Comparison of ENCODE assay signal across 8 mouse cellular contexts in the genomic region with DNA sequence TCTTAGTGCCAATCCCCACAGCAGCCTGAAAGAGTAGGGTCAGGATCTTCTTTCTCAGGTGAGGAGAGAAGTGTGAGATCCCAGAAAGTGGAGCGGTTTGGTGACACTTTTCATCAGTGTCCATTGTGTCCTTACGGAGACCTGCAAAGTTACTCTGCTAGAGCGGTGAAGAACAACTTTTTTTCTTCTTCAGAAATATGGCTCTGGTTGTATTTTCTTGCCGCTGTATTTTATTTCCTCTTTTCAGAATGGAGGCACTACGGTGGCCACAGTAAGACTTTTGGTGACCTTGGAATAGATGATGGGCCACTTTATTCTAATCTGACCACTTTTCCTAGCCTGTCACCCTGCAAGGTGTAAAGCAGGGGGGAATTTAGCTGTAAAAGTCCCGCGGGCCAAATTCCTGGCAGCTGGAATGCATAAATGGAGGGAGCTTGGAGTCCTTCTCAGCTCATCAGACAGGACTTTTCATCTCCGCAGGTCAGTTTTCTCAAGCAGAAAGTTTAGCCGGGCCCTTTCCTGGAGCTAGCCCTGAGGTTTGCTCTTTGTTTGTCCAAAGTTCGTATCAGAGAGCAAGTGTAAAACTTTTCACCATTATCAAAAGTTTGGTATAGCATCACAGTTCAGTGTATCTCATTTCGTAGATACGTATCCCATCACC. TPM values are rescaled to one million over a fixed set of nuclear protein-coding genes. Genes with fewer than 3 reads are reported as not detected.
A peak's percentile ranks its signal among the peaks of the same experiment; 100 is the strongest.
DNase-seq lines count a peak whose midpoint lies in the region; ATAC-seq and TF ChIP-seq lines count a peak whose summit lies in the region.

No protein-coding gene starts in this region.

- H3K36me3 ChIP-seq in lung, embryonic 15.5 days: no peaks in the 10 kb centered on the region
- no peaks in the 10 kb centered on the region for H3K36me3 ChIP-seq in forebrain, postnatal 0 days (ENCODE audit: insufficient read depth)
- H3K36me3 ChIP-seq in limb, embryonic 10.5 days: no peaks in the 10 kb centered on the region
- H3K36me3 ChIP-seq in stomach, embryonic 14.5 days (ENCODE audit: control insufficient read depth, insufficient read depth, low read length): no peaks in the 10 kb centered on the region

- H3K27me3 ChIP-seq in lung, embryonic 15.5 days: no peaks in the 10 kb centered on the region
- no peaks in the 10 kb centered on the region for H3K27me3 ChIP-seq in forebrain, postnatal 0 days (ENCODE audit: insufficient read depth, low read length)
- 0 out of 2 replicates have a peak, but pooled peaks cover 4% of the 10 kb centered on the region for H3K27me3 ChIP-seq in limb, embryonic 10.5 days (ENCODE audit: low read depth, poor library complexity, severe bottlenecking)
- no peaks in the 10 kb centered on the region for H3K27me3 ChIP-seq in stomach, embryonic 14.5 days (ENCODE audit: control insufficient read depth, insufficient read depth, low read length)

- DNase-seq in lung, postnatal 10 days: no peak
- no peak for DNase-seq in forebrain, postnatal 0 days
- DNase-seq in limb, embryonic 10.5 days (ENCODE audit: low spot score): no peak
- no peak for DNase-seq in adrenal gland, postnatal 14 days
- no peak for DNase-seq in adrenal gland, postnatal 25 days

- ATAC-seq in lung, embryonic 15.5 days (ENCODE audit: borderline replicate concordance, extremely low read depth, low FRiP score, low TSS enrichment): no peak
- no peak for ATAC-seq in forebrain, postnatal 0 days
- ATAC-seq in stomach, embryonic 14.5 days (ENCODE audit: insufficient number of reproducible peaks, insufficient read depth, low FRiP score, low read depth): no peak
- no peak for ATAC-seq in frontal cortex, adult (ENCODE audit: low TSS enrichment)

- 74% methylated on average over 12 of the region's 12 CpGs for whole genome bisulfite sequencing in lung, embryonic 15.5 days
- 85% methylated on average over 12 of the region's 12 CpGs for WGBS in forebrain, postnatal 0 days
- 73% methylated on average over 12 of the region's 12 CpGs for WGBS in limb, embryonic 10.5 days
- 77% methylated on average over 12 of the region's 12 CpGs for WGBS in stomach, embryonic 14.5 days

- peak overlapping the region; percentile 85; the same call in 1 of the 2 replicates for H3K4me3 ChIP-seq in lung, embryonic 15.5 days
- peak overlapping the region; percentile 87 for H3K4me3 ChIP-seq in forebrain, postnatal 0 days (ENCODE audit: low read depth, low read length)
- H3K4me3 ChIP-seq in limb, embryonic 10.5 days: peak overlapping the region; percentile 92; the same call in 1 of the 2 replicates
- peak overlapping the region; percentile 75; the same call in 1 of the 2 replicates for H3K4me3 ChIP-seq in stomach, embryonic 14.5 days (ENCODE audit: low read depth, low read length)

- no peak overlapping the region for H3K9ac ChIP-seq in lung, embryonic 15.5 days
- H3K9ac ChIP-seq in forebrain, postnatal 0 days: no peak overlapping the region; the same call in 1 of the 2 replicates
- H3K9ac ChIP-seq in stomach, embryonic 14.5 days (replicated peaks; ENCODE audit: low read depth, low read length): no peak overlapping the region

- H3K27ac ChIP-seq in lung, embryonic 15.5 days: no peak overlapping the region
- no peak overlapping the region for H3K27ac ChIP-seq in forebrain, postnatal 0 days (ENCODE audit: low read depth, low read length)
- no peak overlapping the region for H3K27ac ChIP-seq in limb, embryonic 10.5 days
- H3K27ac ChIP-seq in stomach, embryonic 14.5 days (ENCODE audit: low read length): no peak overlapping the region

- H3K4me1 ChIP-seq in lung, embryonic 15.5 days: 0 out of 2 replicates have a peak, but pooled peaks cover 7% of the 10 kb centered on the region
- H3K4me1 ChIP-seq in forebrain, postnatal 0 days (ENCODE audit: insufficient read depth): peaks cover 10% of the 10 kb centered on the region; the same call in 1 of the 2 replicates
- peaks cover 23% of the 10 kb centered on the region for H3K4me1 ChIP-seq in limb, embryonic 10.5 days
- peaks cover 6% of the 10 kb centered on the region; the same call in 1 of the 2 replicates for H3K4me1 ChIP-seq in stomach, embryonic 14.5 days (ENCODE audit: control insufficient read depth, insufficient read depth, low read length)

- TF ChIP-seq CTCF in forebrain, postnatal 0 days (IDR thresholded peaks at IDR 0.05; ENCODE audit: low read depth): no peak

- peak overlapping the region; percentile 91 for H3K4me2 ChIP-seq in lung, embryonic 15.5 days
- peak overlapping the region; percentile 82 for H3K4me2 ChIP-seq in forebrain, postnatal 0 days (ENCODE audit: low read depth)
- H3K4me2 ChIP-seq in stomach, embryonic 14.5 days (replicated peaks; ENCODE audit: low read depth, low read length): peak overlapping the region; percentile 82

- H3K9me3 ChIP-seq in lung, embryonic 15.5 days: no peaks in the 10 kb centered on the region
- H3K9me3 ChIP-seq in forebrain, postnatal 0 days (ENCODE audit: low read length): no peaks in the 10 kb centered on the region
- no peaks in the 10 kb centered on the region; the same call in 1 of the 2 replicates for H3K9me3 ChIP-seq in limb, embryonic 10.5 days (replicated peaks)
- H3K9me3 ChIP-seq in stomach, embryonic 14.5 days (ENCODE audit: control insufficient read depth, low read depth, low read length): no peaks in the 10 kb centered on the region

RNA-seq across cellular contexts. Expression of a gene that starts 1.5 kb away (rescaled TPM):
- 16.2 and 17.2 TPM in 2 replicates for polyA plus RNA-seq in lung, embryonic 15.5 days (2015; fragmentation: Nextera tagmentation; extraction: Ambion mirVana)
- 334 and 420 TPM in 2 replicates for total RNA-seq in forebrain, postnatal 0 days (2014; rRNA removed)
- 270 and 361 TPM in 2 replicates for polyA plus RNA-seq in forebrain, postnatal 0 days (2015; fragmentation: Nextera tagmentation; extraction: Ambion mirVana)
- 19.8 and 22.2 TPM in 2 replicates for polyA plus RNA-seq in limb, embryonic 10.5 days (2016; fragmentation: Nextera tagmentation; extraction: Ambion mirVana)
- polyA plus RNA-seq in stomach, embryonic 14.5 days (2014; fragmentation: Nextera tagmentation; extraction: Ambion mirVana): 33.9 and 38.6 TPM in 2 replicates
- total RNA-seq in adrenal gland, postnatal 14 days (2021): 18.7 and 24.1 TPM in 2 replicates
- 28.8 and 31.4 TPM in 2 replicates for total RNA-seq in adrenal gland, postnatal 25 days (2021)
